Mouse (Mus musculus) heart, postnatal 0 days (tissue): Measurements from ENCODE around the gene Rerg.

Experiments
- CTCF ChIP-seq: IDR thresholded peaks from 2 replicates; pipeline ENCODE4 v1.5.1; 2016; ENCODE audit warnings: antibody characterized with exemption, control low read depth, low read depth
- EP300 ChIP-seq: IDR thresholded peaks from 2 replicates; pipeline ENCODE4 v1.6.1; 2016; ENCODE audit warnings: antibody characterized with exemption, low read depth

DNA sequence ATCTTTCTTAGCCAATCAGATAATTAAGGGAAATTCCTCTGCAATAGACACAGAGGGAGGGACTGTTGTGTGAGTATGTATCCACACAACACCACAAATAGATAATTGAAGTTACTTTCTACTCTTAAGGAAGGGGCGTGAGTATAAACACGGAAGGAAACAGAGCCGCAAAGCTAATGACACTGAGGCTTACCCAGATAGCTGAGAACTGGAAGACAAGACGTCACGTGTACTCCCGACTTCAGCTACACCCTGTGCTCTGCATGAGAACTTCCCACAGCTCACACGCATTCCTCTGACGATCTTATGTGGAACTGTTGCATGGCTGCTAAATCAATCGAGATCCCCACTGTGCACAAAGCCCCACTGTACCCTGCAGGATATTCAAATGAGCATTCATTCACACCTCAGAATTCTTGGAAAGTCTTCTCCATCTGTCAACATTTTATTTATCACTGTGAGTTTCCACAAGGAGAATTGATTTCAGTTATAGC lies 125.2 kb downstream of the Rerg start:
- TF ChIP-seq CTCF (no peak), EP300 (no peak)
